Mouse (Mus musculus): ENCODE results near the gene Rbfox3. TPM values are rescaled to one million over a fixed set of nuclear protein-coding genes. Genes with fewer than 3 reads are reported as not detected.

Gene Rbfox3
- polyA plus RNA-seq, 1 experiment from 2014 or later = 0.35 TPM

DNA sequence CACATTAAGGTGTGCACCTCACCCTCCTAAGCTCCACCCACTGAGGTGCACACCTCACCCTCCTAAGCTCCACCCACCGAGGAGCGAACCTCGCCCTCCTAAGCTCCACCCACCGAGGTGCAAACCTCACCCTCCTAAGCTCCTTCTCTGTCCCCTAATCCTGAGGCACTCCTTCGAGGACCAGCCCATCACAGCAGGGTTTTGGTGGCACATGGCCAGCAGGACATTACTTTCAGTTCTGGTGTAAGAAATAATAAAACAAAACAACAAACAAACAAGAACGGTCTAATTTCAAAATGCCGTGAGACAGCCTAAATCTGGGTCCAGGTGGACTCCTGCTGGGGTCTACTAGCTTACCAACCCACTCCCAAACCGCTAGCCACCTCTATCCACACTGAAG, 187.0 kb downstream of the Rbfox3 start:
- no peak overlapping the region for H3K4me3 ChIP-seq (ENCODE audit: low read length)
- no peak overlapping the region for H3K9ac ChIP-seq (ENCODE audit: low read length)
- no peaks in the 10 kb centered on the region for H3K36me3 ChIP-seq (ENCODE audit: control insufficient read depth, insufficient read depth, low read length)
- peaks cover 2% of the 10 kb centered on the region; the same call in 1 of the 2 replicates for H3K27me3 ChIP-seq (ENCODE audit: control insufficient read depth, insufficient read depth, low read depth, low read length)
- peaks cover 21% of the 10 kb centered on the region for H3K4me1 ChIP-seq (replicated peaks; ENCODE audit: control insufficient read depth, insufficient read depth, low read length)
- H3K9me3 ChIP-seq (ENCODE audit: control insufficient read depth, low read length) = no peaks in the 10 kb centered on the region
- ATAC-seq (ENCODE audit: low read depth) = no peak
- no peak overlapping the region for H3K4me2 ChIP-seq (ENCODE audit: low read depth, low read length)
- WGBS = 68% methylated on average over 8 of the region's 8 CpGs
- no peak overlapping the region for H3K27ac ChIP-seq (ENCODE audit: low read length)

DNA sequence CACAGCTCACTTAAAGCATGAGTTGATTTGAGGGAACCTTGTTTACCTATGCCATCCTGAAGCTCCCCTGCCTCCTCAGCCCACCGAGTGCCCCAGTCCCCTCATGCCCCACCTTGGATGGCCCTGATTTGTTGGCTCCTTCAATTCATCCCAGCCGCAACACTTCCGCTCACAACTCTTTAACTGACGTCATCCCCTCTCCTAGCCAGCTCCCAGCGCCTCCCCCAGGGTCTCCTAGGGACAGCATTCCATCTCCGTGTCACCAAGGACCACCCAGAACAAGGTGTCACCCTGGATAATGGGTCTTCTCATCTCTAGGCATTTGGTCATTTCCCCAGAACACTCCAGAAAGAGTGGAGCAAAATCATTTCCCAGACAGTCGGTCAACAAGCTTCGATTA, 188.2 kb downstream of the Rbfox3 start:
- Histone ChIP-seq H3K4me3 (ENCODE audit: low read length) (no peak overlapping the region), H3K27ac (ENCODE audit: low read length) (no peak overlapping the region), H3K27me3 (ENCODE audit: control insufficient read depth, insufficient read depth, low read depth, low read length) (no peaks in the 10 kb centered on the region), H3K9me3 (ENCODE audit: control insufficient read depth, low read length) (no peaks in the 10 kb centered on the region), H3K4me2 (ENCODE audit: low read depth, low read length) (no peak overlapping the region), H3K9ac (ENCODE audit: low read length) (no peak overlapping the region), H3K36me3 (ENCODE audit: control insufficient read depth, insufficient read depth, low read length) (no peaks in the 10 kb centered on the region), H3K4me1 (replicated peaks; ENCODE audit: control insufficient read depth, insufficient read depth, low read length) (peaks cover 11% of the 10 kb centered on the region)
- 28% methylated on average over 8 of the region's 8 CpGs for WGBS
- no peak for ATAC-seq (ENCODE audit: low read depth)

DNA sequence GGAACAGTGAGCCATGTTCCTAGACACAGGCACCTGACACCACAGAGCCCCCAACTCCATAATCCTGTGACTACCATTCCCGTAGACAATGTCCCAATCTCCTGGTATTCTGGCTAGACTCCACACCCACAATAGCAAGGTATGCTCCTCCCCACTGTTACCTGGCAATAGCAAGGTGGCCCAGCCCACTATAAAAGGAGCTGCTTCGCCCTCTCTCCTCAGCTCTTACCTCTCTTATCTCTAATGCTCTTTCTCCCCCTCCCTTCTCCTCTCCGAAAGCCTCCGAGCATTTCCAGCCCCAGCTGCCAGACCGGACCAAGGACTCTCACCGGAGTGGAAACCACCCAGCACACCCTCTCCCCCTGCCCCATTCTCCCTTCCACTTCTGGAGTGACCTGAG, 189.5 kb downstream of the Rbfox3 start:
- Histone ChIP-seq H3K4me1 (replicated peaks; ENCODE audit: control insufficient read depth, insufficient read depth, low read length) (0 out of 2 replicates have a peak, but pooled peaks cover 6% of the 10 kb centered on the region), H3K27me3 (ENCODE audit: control insufficient read depth, insufficient read depth, low read depth, low read length) (no peaks in the 10 kb centered on the region), H3K27ac (ENCODE audit: low read length) (no peak overlapping the region), H3K9me3 (ENCODE audit: control insufficient read depth, low read length) (no peaks in the 10 kb centered on the region), H3K36me3 (ENCODE audit: control insufficient read depth, insufficient read depth, low read length) (no peaks in the 10 kb centered on the region), H3K4me2 (ENCODE audit: low read depth, low read length) (no peak overlapping the region), H3K9ac (ENCODE audit: low read length) (no peak overlapping the region), H3K4me3 (ENCODE audit: low read length) (no peak overlapping the region)
- peak; percentile 37; the same call in 1 of the 2 replicates for ATAC-seq (ENCODE audit: low read depth)
- 33% methylated on average over 6 of the region's 6 CpGs for WGBS

DNA sequence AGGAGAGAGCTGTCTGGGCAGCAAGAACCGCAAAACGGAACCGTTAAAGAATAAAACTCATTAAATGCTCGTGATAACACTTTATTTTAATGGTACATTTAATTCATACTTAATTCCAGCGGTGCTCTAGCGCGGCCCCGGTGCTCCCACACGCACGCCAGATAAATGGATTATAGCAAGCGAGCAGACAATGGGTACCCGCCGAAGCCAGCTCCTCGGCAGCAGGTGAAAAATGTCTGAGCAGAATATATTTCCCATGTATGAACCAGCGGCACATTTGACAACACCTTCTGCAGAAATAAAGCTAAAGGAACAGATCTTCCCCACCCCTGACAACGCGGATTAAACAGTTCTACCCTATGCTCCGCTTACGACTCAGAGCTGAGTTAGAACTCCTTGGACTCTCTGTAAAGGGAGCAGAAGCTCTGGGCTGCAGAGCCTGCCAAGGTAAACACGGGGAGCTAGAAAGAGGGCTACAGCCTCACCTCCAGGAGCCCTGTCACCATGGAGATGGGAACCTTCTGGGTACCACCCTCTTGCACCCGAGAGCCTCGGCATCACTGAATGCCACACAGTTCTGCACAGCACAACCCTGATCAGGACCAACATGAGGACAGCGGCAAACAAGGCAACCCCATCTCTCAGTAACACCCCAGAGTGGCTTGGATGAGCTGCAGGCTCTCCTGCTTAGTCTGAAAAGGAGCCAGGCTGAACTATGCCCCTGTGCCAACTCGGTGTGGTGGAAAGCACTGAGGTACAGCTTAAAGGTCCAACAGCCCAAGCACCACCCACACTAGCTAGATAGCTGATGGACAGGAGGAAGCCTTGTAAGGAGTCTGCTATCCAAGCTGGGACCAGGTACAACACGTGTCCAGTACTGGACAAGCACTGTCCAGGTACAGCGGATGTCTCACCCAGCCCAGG, 196.5 kb downstream of the Rbfox3 start:
- H3K36me3 ChIP-seq (ENCODE audit: control insufficient read depth, insufficient read depth, low read length) = no peaks in the 10 kb centered on the region
- ATAC-seq (ENCODE audit: low read depth) = no peak

DNA sequence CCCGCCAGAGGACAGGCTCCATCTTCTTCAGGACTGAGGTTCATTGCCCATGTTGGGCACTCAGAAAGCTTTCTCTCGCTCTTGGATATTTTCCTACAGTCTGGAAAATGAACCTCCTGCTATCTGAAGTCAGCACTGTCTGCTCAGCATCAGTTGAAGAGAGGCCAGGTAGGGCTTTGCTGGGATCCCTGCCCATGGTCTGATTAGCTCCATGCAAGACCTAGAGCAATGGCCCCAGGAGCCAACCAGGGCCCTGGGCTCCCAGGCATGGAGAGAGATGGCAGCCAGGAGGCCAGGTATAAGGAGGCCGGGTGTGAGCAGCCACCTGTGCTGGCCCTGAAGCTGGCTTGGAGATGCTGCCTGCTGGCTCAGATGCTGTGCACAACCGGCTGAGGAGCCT, 198.6 kb downstream of the Rbfox3 start:
- H3K4me2 ChIP-seq (ENCODE audit: low read depth, low read length) = no peak overlapping the region
- 0 out of 2 replicates have a peak, but pooled peaks cover 4% of the 10 kb centered on the region for H3K9me3 ChIP-seq (ENCODE audit: control insufficient read depth, low read length)
- no peak overlapping the region for H3K4me3 ChIP-seq (ENCODE audit: low read length)
- ATAC-seq (ENCODE audit: low read depth) = no peak
- WGBS = 62% methylated on average over 4 of the region's 4 CpGs
- H3K36me3 ChIP-seq (ENCODE audit: control insufficient read depth, insufficient read depth, low read length) = no peaks in the 10 kb centered on the region
- no peaks in the 10 kb centered on the region for H3K4me1 ChIP-seq (replicated peaks; ENCODE audit: control insufficient read depth, insufficient read depth, low read length)
- H3K27me3 ChIP-seq (ENCODE audit: control insufficient read depth, insufficient read depth, low read depth, low read length) = no peaks in the 10 kb centered on the region
- no peak overlapping the region for H3K9ac ChIP-seq (ENCODE audit: low read length)
- H3K27ac ChIP-seq (ENCODE audit: low read length) = no peak overlapping the region

More for the DNA sequence above, 196.5 kb downstream of the Rbfox3 start:
- H3K4me2 ChIP-seq (ENCODE audit: low read depth, low read length) = no peak overlapping the region
- H3K27me3 ChIP-seq (ENCODE audit: control insufficient read depth, insufficient read depth, low read depth, low read length) = no peaks in the 10 kb centered on the region
- H3K9ac ChIP-seq (ENCODE audit: low read length) = no peak overlapping the region
- WGBS = 75% methylated on average over 26 of the region's 26 CpGs
- H3K27ac ChIP-seq (ENCODE audit: low read length) = no peak overlapping the region
- no peak overlapping the region for H3K4me3 ChIP-seq (ENCODE audit: low read length)
- no peaks in the 10 kb centered on the region for H3K9me3 ChIP-seq (ENCODE audit: control insufficient read depth, low read length)
- no peaks in the 10 kb centered on the region for H3K4me1 ChIP-seq (replicated peaks; ENCODE audit: control insufficient read depth, insufficient read depth, low read length)

DNA sequence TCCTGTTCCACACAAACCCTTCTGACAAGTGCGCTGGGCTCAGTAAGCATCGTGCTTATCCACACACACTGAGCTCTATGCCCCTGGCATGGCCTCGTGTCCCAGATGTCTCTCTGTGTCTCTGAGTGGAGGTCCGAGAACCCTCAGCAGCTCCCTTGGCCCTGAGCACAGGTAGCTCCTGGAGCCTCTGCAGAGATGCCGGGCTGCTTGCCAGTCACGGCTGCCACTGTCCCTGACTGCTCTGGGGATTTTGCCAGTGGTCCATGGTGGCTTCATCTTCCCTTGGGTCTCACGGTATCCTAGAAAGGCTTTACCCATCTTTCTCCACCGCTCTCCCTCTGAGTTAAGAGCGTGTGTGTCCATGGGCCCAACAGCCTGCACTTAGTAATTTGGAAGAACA, 199.3 kb downstream of the Rbfox3 start:
- Histone ChIP-seq H3K9me3 (ENCODE audit: control insufficient read depth, low read length) (0 out of 2 replicates have a peak, but pooled peaks cover 4% of the 10 kb centered on the region), H3K36me3 (ENCODE audit: control insufficient read depth, insufficient read depth, low read length) (no peaks in the 10 kb centered on the region), H3K27ac (ENCODE audit: low read length) (no peak overlapping the region), H3K4me1 (replicated peaks; ENCODE audit: control insufficient read depth, insufficient read depth, low read length) (no peaks in the 10 kb centered on the region), H3K27me3 (ENCODE audit: control insufficient read depth, insufficient read depth, low read depth, low read length) (no peaks in the 10 kb centered on the region), H3K4me2 (ENCODE audit: low read depth, low read length) (no peak overlapping the region), H3K4me3 (ENCODE audit: low read length) (no peak overlapping the region), H3K9ac (ENCODE audit: low read length) (no peak overlapping the region)
- ATAC-seq (ENCODE audit: low read depth) = no peak
- 74% methylated on average over 9 of the region's 9 CpGs for WGBS

DNA sequence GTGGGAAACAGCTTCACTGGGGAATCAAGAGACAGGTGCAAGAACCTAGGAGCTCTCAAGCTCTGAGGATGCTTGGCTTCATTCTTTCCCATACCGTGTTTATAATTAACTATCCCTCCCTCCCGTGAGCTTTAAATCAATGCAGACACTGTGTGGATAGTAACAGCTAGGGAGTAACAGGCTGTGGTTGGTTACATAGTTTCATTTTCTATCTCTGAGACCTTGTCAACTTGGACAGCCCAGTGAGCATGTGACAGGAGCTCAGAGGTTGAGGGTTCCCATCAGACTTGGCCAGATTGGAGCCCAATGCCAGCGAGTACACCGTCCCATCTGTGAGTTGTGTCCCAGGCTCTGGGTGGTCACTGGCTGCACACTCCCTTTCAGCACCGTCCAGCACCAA, 201.4 kb downstream of the Rbfox3 start:
- no peak for ATAC-seq (ENCODE audit: low read depth)
- 0 out of 2 replicates have a peak, but pooled peaks cover 4% of the 10 kb centered on the region for H3K9me3 ChIP-seq (ENCODE audit: control insufficient read depth, low read length)
- no peak overlapping the region for H3K4me2 ChIP-seq (ENCODE audit: low read depth, low read length)
- no peaks in the 10 kb centered on the region for H3K36me3 ChIP-seq (ENCODE audit: control insufficient read depth, insufficient read depth, low read length)
- WGBS = 65% methylated on average over 5 of the region's 5 CpGs
- H3K27ac ChIP-seq (ENCODE audit: low read length) = no peak overlapping the region
- no peaks in the 10 kb centered on the region for H3K27me3 ChIP-seq (ENCODE audit: control insufficient read depth, insufficient read depth, low read depth, low read length)
- no peak overlapping the region for H3K9ac ChIP-seq (ENCODE audit: low read length)
- no peak overlapping the region for H3K4me3 ChIP-seq (ENCODE audit: low read length)
- H3K4me1 ChIP-seq (replicated peaks; ENCODE audit: control insufficient read depth, insufficient read depth, low read length) = no peaks in the 10 kb centered on the region

DNA sequence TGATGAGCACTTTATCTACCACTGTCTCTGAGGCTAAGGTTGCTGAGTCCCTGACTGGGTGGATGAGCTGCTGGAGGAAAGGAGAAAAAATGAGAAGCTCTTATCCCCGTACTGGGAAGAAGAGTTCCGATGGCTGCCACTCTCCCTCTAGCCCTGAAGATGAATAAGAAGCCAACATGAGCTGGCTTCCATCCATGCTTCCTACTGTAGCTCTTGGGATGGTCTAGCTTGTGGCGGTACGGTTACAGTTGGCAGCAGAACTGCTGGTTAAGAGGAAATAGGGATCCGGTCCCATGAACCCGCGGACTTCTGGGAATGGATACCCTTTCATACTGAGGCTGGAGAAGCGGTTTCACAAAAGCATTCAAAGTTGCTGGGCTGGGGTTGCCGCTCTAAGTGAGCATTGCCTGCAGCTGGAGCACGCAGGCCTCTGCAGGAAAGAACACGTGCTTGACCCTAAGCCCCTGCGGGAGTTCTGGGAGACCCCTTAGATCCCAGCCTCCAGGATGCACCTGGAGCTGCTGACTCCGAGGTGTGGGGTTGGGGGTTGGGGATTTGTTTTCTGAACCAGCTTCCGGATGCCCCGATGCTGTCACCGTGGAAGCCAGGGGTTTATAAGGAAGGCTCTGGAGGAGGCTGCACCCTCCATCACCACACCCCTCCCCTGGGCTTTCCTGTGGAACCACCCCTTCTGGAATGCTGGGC, 215.0 kb downstream of the Rbfox3 start:
- H3K4me2 ChIP-seq (ENCODE audit: low read depth, low read length) = no peak overlapping the region
- H3K36me3 ChIP-seq (ENCODE audit: control insufficient read depth, insufficient read depth, low read length) = no peaks in the 10 kb centered on the region
- no peak for ATAC-seq (ENCODE audit: low read depth)
- H3K27ac ChIP-seq (ENCODE audit: low read length) = no peak overlapping the region
- no peak overlapping the region for H3K4me3 ChIP-seq (ENCODE audit: low read length)
- H3K9me3 ChIP-seq (ENCODE audit: control insufficient read depth, low read length) = no peaks in the 10 kb centered on the region
- no peaks in the 10 kb centered on the region for H3K4me1 ChIP-seq (replicated peaks; ENCODE audit: control insufficient read depth, insufficient read depth, low read length)
- H3K9ac ChIP-seq (ENCODE audit: low read length) = no peak overlapping the region
- H3K27me3 ChIP-seq (ENCODE audit: control insufficient read depth, insufficient read depth, low read depth, low read length) = no peaks in the 10 kb centered on the region
- 48% methylated on average over 16 of the region's 16 CpGs for WGBS

DNA sequence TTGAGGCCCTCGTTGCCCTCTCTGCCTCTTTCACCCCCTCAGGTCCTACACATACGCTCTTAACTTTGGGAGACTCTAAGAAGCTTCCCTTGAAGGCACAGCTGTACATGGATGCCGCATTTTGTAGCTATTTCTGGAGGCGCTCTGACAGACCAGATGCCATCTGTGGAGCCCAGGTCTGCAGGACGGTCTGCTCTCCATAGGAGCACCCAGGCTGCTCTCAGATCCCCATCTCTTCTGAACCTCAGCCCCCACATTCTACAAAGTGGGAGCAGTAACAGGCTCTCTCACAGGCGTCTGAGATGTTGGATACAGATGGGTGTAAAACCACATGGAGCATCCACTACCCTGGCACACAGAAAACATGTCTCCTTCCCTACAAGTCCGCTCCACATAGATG, 218.1 kb downstream of the Rbfox3 start:
- Histone ChIP-seq H3K36me3 (ENCODE audit: control insufficient read depth, insufficient read depth, low read length) (no peaks in the 10 kb centered on the region), H3K9me3 (ENCODE audit: control insufficient read depth, low read length) (no peaks in the 10 kb centered on the region), H3K27me3 (ENCODE audit: control insufficient read depth, insufficient read depth, low read depth, low read length) (no peaks in the 10 kb centered on the region), H3K4me2 (ENCODE audit: low read depth, low read length) (no peak overlapping the region), H3K4me3 (ENCODE audit: low read length) (no peak overlapping the region), H3K4me1 (replicated peaks; ENCODE audit: control insufficient read depth, insufficient read depth, low read length) (no peaks in the 10 kb centered on the region), H3K27ac (ENCODE audit: low read length) (no peak overlapping the region), H3K9ac (ENCODE audit: low read length) (no peak overlapping the region)
- ATAC-seq (ENCODE audit: low read depth) = no peak
- 71% methylated on average over 7 of the region's 7 CpGs for WGBS

Measured in lung, embryonic 16.5 days (tissue).